Mouse (Mus musculus): ENCODE results near the gene Dpf1.
A peak's percentile ranks its signal among the peaks of the same experiment; 100 is the strongest.

Gene Dpf1

DNA sequence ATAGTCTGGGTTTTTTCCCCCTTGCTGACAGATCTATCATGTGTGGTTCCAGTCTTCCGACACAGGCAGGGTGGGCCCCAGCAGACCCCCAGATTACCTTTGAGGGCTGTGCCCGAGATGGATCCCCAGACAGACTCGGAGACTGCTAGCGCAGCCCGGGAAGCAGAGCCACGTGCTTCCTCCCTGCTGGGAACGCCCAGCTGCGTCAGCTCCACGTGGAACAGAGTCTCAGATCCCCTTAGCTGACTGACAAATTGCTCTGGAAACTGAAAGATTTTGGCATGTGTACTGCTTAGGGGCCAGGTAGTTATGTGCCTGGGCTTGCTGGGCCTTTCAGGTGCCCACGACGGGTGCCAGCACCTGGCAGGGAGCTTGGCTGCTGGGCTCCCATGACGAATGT, 38.0 kb downstream of the Dpf1 start:
- DNase-seq, result no peak

DNA sequence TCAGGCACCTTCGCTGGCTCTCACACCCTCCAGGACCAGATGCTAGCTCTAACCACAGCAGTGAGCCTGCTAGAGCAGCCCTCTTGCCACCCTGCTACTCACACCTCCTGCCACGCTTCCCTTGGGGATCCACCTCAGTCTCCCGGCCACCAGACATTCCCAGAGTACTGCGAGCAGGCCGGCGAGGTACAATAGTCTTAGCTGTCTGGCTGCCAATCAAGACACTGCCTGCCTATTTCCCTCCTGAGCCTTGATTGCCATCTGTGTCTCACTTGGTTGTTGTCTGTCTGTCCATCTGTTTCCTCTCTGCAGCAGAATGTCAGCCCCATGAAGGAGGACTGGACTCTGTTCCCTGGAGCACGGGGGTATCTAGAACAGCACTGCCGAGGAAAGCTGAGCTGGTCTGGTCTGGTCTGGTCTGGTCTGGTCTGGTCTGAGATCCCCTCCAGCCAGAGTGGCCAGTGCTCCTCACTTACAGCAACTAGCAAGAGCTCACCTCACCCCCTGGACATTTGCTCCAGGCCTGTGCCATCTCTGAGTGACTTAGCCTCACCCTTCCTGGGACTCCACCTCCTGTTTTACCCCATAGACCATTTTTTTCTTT, 38.8 kb downstream of the Dpf1 start:
- DNase-seq, result no peak

DNA sequence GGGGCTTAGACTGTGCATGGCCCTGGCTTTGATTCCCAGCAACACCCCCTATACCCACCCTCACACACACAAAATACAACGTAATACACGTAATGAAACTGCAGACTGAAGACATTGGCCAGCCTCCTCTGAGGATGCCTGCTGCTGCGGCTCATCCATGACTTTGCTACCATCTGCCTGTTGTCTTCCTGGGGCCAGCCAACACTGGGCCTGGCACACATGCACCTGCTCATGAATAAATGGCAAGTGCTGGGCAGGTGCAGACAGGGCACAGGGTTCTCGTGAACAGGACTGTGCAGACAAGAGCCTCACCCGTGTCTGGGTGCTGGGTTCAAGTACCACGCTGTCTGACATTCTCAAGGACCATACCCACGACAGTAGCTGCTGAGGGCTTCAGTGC, 40.0 kb downstream of the Dpf1 start:
- DNase-seq, result no peak

DNA sequence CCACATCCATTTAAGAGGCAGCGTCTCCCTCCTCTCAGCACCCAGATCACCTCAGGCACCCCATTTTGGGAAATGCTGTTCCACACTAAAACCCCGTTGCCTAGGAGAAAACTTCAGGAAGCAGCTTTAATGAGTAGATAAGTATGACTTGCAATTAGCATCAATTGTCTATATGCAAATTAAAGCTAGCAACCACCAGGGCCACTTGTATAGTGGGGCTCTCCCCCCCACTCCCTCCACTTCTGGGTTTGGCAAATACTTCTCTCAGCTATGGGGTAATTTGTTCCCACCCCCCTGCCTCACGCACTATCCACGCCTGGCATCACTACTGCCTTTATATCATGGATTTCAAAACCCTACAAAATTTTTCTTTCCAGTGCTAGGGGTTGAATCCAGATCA, 41.8 kb downstream of the Dpf1 start:
- no peak for DNase-seq

DNA sequence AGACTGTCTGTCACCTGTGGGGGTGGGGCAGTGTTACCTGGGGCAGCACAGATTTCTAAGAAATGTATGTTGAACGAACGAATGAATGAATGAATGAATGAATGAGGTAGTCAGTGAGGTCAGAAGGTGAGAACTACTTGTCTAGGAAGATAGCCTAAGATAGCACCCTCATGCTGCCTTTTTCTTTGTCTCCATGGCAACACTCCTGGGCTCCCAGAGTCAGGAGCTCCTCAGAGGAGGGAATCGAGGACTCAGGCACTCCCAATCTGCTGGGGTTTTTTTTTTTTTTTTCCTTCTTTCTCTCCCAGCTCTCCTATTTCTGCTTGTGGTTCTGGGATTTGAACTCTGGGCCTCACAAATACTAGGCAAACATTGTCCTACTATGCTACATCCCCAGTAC, 42.5 kb downstream of the Dpf1 start:
- no peak for DNase-seq

DNA sequence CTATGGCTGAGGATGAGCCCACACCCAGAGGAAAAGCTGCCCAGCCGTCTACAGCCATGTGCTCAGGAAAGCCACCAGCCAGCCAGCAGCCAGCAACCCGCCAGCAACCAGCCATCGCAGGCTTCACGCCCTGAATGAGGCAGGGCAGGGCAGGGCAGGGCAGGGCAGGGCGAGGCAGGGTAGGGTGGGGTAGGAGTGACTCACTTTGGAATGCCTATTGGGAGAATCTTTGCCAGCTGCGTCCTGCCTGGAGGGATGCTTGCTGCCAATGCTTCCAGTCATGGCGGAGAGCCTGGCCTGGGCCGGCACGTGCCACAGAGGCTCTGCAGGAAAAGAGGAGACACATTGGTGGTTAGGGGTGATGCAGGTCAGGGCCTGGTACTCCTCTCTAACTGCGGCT, 46.7 kb downstream of the Dpf1 start:
- DNase-seq, result no peak

DNA sequence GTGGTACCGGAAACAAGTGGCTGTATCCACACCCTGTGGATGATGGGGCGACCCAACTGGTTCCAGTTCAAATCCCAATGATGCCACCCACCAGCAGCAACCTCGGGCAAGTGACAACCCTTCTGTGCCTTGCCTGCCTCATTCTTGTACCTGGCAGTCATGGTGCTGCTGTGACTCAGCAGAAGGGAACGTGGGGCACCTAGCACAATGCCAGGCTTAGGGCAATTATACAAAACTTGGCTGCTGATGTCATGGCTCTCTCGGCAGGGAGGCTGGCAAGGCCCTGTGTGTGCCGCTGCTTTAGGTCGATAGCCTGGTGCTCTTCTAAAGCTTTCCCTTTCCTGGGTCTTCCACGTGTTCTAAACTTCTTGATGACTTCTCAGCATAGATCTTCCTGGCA, 48.5 kb downstream of the Dpf1 start:
- DNase-seq, result no peak

DNA sequence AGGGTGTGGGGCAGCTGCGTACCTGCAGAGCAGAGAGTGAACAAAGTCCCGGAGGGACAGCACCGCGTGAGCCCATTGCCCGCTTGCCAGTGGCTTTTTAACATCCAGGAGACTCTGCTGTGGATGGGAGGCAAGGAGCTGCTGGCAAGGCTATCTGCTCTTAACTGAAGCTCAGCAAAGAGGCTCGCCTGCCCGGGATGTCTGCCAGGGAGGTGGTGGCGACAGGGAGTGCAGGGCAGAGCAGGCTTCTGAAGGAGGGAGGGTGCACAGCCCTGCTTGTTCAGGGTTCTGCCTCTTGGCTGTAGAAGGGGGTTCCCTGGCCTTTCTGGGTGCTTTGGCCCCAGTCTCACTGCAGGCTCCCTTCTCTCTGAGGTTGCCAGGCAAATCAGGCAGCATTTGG, 50.4 kb downstream of the Dpf1 start:
- DNase-seq, result no peak

DNA sequence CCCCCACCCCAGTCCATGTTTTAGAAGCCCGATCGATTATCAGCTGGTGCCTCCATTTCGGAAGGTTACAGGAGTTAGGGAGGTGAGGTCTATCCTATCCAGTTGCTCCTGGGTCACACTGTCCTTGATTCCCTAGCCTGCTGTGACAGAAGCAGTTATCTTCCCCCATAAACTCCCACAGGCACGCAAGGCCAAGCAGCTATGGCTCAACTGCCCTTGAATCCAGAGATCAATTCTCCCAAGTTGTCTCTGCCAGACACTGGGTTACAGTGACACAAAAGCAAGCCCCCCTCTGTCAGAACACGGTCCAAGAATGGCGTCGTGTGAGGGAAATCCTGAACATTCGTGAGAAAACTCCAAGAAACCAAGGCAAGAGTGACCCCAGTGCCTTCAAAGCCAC, 51.7 kb downstream of the Dpf1 start:
- DNase-seq, result no peak

DNA sequence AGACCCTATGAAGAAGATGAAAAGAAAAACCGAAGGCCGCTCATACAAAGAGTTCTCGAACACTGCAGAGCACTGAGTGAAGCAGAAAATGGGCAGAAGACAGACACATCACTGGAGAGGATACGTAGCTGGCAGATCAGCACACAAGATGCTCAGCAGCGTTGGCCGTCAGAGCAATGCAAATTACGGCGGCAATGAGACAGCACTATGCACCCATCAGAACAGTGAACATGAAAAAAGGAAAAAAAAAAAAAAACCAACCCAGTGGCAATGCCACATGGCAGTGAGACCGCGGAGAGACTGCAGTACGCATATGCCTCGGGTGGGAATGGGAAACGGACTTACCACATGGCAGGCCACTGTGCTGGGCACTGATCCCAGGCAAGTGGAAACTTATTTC, 57.7 kb downstream of the Dpf1 start:
- no peak for DNase-seq

DNA sequence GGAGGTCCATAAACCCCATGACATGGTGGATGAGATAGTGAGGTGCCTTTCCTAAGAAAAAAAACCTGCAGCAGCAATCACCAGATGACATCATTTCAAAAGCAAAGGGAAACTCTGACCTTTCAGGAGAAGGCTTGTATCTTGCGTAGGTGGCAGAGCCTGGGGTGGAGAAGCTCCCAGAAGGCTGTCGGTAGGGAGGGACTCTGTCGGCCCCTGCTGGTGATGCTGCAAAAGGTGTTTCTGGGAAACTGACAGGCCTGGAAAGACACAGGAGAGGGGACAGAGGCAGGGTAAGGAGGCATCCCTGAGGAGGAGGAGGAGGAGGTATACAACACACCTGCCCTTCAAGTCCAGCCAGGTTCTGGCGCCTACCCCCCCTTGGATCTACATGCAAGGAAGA, 60.3 kb downstream of the Dpf1 start:
- DNase-seq, result peak; percentile 68

DNA sequence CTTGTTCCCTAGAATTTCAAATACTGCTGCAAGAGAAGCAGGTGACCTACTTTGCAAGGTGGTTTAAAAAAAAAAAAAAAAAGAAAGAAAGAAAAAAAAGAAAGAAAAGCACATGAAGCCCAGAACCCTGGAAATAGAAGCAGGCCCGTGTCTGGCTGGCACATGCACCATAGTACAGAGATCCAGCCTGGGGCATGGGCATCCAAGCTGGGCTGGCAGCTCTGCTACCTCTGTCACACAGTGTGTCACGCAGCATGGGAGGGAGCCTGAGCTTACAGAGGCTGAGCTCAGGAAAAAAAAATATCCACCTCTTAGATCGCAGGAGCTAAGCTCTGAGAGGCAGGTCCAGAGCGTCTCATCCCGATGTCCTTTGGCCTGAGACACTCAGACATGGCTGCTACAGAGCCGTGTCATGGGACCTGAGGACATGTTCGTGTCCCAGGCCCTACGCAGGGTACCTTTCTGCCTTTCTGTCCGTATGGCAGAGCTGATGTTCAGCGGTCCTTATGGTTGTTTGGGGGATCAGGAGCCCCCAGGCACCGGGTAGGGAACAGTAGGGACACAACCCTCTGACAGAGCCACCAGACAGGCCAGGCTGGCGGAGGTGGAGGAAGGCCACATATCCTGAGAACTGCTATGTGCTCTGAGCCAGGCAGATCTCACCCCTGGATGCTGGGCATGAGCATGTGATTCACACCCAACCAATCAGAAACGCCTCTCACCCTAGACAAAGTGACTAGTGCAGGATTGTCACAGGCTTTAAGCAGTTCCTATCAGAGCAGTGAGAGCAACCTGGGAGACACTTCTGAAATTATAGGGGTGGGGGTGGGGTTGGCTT, 63.6 kb downstream of the Dpf1 start:
- peak; percentile 29 for DNase-seq

All from embryo, embryonic 11 days (tissue).